14 mouse cellular contexts compared by ENCODE assay signal in the genomic region with DNA sequence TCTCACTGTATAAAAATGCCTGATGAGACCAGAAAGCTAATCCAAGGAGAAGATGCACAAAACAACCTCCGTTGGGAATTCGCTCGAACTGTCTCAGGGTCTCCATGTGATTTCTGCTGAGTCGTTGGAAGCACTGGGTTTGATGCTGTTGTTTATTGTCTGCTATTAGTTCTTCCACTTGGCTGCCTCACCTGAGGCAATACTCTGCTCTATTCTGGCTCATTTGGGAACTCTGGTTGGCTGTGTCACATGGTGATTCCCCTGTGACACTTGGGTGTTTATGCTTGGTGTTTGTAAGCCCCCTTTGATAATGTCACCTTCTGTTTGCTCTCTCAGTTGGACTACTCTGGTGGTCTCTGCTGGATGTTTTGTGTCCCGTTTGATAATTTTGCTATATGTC.
"Had no signal": no experiment of that assay in that cellular context is flagged by ENCODE, and none has a peak within 500 bp of the region (broad histone marks: within the 10 kb centered on the region; RNA-seq: fewer than 3 reads in every experiment).

No protein-coding gene starts in this region.

- H3K4me2 ChIP-seq: neural tube, embryonic 12.5 days; stomach, embryonic 15.5 days had no signal

- H3K4me1 ChIP-seq: stomach, embryonic 15.5 days had no signal

- H3K36me3 ChIP-seq: neural tube, embryonic 12.5 days; stomach, embryonic 15.5 days had no signal

- H3K9me3 ChIP-seq: neural tube, embryonic 12.5 days; stomach, embryonic 15.5 days had no signal

- H3K9ac ChIP-seq: neural tube, embryonic 12.5 days; stomach, embryonic 15.5 days had no signal

- H3K4me3 ChIP-seq: neural tube, embryonic 12.5 days; stomach, embryonic 15.5 days had no signal

- H3K27me3 ChIP-seq: neural tube, embryonic 12.5 days; stomach, embryonic 15.5 days had no signal

- H3K27ac ChIP-seq: neural tube, embryonic 12.5 days; stomach, embryonic 15.5 days; stomach, postnatal 0 days had no signal

- DNase-seq: right cerebral cortex, adult 18-20 months; right cerebral cortex, postnatal 14 days; right cerebral cortex, postnatal 25 days; right cerebral cortex, postnatal 4 days; spleen, adult 18-20 months; thymus, adult 18-20 months; thymus, adult 2 months; thymus, postnatal 14 days; thymus, postnatal 25 days; thymus, postnatal 36 days; thymus, postnatal 4 days had no signal
